Mouse (Mus musculus): ENCODE measurements around the gene Coq4. TPM values are rescaled to one million over a fixed set of nuclear protein-coding genes. Genes with fewer than 3 reads are reported as not detected.

Coq4 gene
- polyA plus RNA-seq, 1 experiment, result 7.7 TPM

DNA sequence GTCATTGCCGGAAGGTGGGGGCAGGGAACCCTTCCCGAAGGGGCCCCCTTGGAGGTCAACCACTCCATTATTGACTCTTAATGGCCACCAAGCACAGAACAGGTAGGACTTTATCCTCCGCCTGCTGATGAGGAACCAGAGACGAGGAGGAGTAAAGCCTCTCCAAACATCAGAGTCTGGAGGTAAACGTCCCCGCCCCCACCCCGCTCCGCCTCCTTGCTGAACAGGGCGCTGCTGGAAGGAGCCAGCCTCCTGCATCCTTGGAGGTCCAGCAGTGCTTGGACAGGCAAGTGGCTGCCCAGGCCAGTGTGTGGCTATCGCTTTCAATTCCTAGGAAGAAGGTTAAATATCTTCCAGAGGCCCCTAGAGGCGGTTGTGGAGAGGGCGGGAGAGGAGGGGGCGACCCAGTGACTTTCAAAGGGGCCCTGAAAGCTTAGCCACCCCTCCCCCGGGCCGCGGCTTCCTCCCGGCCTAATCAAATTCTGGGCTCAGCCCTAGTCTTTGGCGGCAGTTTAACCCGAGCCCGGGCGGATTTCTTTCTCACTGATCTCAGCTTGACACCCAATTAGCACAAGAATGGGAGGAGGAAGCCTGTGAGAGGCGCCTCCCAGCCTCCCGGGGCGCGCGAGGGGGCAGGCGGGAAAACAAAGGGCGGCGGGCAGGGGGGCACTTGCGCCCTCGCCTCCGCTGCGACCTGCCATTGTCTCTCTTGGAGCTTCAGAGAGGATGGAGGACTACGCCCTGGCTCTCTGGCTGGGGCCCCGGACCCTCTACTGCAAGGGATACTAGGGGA is 32.9 kb downstream of the Coq4 start, which contains the start of gene Urm1:
Urm1 (plus strand) TSS at position 51 of the 793 bp plus-strand sequence.
- TF ChIP-seq POLR2A (IDR thresholded peaks at IDR 0.05; ENCODE audit: borderline replicate concordance, low read depth, low read length), result no peak
- TF ChIP-seq CTCF (IDR thresholded peaks at IDR 0.05; ENCODE audit: low read depth, low read length), result no peak
- no peak within 1 kb of the TSS for H3K27ac ChIP-seq (ENCODE audit: insufficient read depth, low read depth, low read length)
- H3K4me3 ChIP-seq (ENCODE audit: insufficient read depth, low read length), result no peak within 1 kb of the TSS
- no peaks in the 10 kb centered on the region for H3K4me1 ChIP-seq (ENCODE audit: control insufficient read depth, insufficient read depth, low read length)

- Histone ChIP-seq H3K27ac (ENCODE audit: insufficient read depth, low read depth, low read length) (peak overlapping the region; percentile 78), H3K4me3 (ENCODE audit: insufficient read depth, low read length) (peak overlapping the region; percentile 69), H3K4me1 (ENCODE audit: control insufficient read depth, insufficient read depth, low read length) (peaks cover 12% of the 10 kb centered on the region)
- TF ChIP-seq POLR2A (IDR thresholded peaks at IDR 0.05; ENCODE audit: borderline replicate concordance, low read depth, low read length) (no peak), CTCF (IDR thresholded peaks at IDR 0.05; ENCODE audit: low read depth, low read length) (no peak)
Observed at GRCm38 (mm10) chr2:29826318-29826925, 39.1 kb downstream of the Coq4 start.

DNA sequence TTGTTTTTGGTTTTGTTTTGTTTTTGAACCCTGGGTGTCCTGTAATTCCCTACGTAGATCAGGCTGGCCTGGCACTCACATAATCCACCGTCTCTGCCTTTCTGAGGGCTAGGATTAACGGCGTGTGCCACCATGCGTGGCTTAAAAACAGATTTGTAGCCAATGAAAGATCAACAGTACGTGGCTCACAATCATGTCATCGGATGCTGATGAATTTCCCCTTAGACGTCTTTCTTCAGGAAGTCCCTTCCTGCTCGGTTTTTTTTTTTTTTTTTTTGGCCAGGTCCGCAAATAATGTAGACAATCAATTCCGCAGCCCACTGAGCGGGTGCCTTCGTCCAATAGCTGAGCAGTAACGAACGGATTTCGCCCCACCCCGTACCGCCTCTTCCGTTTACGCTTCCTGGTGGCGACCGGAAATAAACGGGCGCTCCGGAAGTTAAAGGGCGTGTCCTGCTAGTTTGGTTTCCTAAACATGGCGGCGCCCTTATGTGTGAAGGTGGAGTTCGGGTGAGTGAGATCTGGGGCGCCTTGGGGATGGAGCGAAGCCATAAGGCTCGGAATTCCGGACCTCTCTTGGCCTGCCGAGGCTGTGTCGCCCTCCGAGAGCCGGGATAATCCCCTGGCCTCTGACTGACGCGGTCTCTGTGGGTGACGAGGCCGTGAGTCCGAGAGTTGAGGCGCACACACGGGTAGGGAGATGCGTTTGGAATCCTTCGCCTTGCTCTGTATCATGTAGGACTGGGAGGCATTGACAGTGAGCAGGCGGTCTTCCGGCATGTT is 39.8 kb downstream of the Coq4 start:
- Histone ChIP-seq H3K27ac (ENCODE audit: insufficient read depth, low read depth, low read length) (peak overlapping the region; percentile 78), H3K4me3 (ENCODE audit: insufficient read depth, low read length) (peak overlapping the region; percentile 83), H3K4me1 (ENCODE audit: control insufficient read depth, insufficient read depth, low read length) (peaks cover 12% of the 10 kb centered on the region)
- TF ChIP-seq CTCF (IDR thresholded peaks at IDR 0.05; ENCODE audit: low read depth, low read length) (no peak), POLR2A (IDR thresholded peaks at IDR 0.05; ENCODE audit: borderline replicate concordance, low read depth, low read length) (no peak)

- H3K4me1 ChIP-seq (ENCODE audit: control insufficient read depth, insufficient read depth, low read length), result peaks cover 12% of the 10 kb centered on the region
- TF ChIP-seq POLR2A (IDR thresholded peaks at IDR 0.05; ENCODE audit: borderline replicate concordance, low read depth, low read length) (no peak), CTCF (IDR thresholded peaks at IDR 0.05; ENCODE audit: low read depth, low read length) (no peak)
- H3K27ac ChIP-seq (ENCODE audit: insufficient read depth, low read depth, low read length), result peak overlapping the region; percentile 64
- peak overlapping the region; percentile 83 for H3K4me3 ChIP-seq (ENCODE audit: insufficient read depth, low read length)
Observed at GRCm38 (mm10) chr2:29827709-29828024, 40.4 kb downstream of the Coq4 start.

GRCm38 (mm10) chr2:29831106-29831505 is 43.8 kb downstream of the Coq4 start:
- no peak overlapping the region for H3K4me3 ChIP-seq (ENCODE audit: insufficient read depth, low read length)
- TF ChIP-seq CTCF (IDR thresholded peaks at IDR 0.05; ENCODE audit: low read depth, low read length) (no peak), POLR2A (IDR thresholded peaks at IDR 0.05; ENCODE audit: borderline replicate concordance, low read depth, low read length) (no peak)
- no peak overlapping the region for H3K27ac ChIP-seq (ENCODE audit: insufficient read depth, low read depth, low read length)
- H3K4me1 ChIP-seq (ENCODE audit: control insufficient read depth, insufficient read depth, low read length), result peaks cover 10% of the 10 kb centered on the region

- peaks cover 2% of the 10 kb centered on the region for H3K4me1 ChIP-seq (ENCODE audit: control insufficient read depth, insufficient read depth, low read length)
- TF ChIP-seq POLR2A (IDR thresholded peaks at IDR 0.05; ENCODE audit: borderline replicate concordance, low read depth, low read length) (no peak), CTCF (IDR thresholded peaks at IDR 0.05; ENCODE audit: low read depth, low read length) (no peak)
- H3K27ac ChIP-seq (ENCODE audit: insufficient read depth, low read depth, low read length), result no peak overlapping the region
- H3K4me3 ChIP-seq (ENCODE audit: insufficient read depth, low read length), result no peak overlapping the region
Observed at GRCm38 (mm10) chr2:29833796-29834195, 46.5 kb downstream of the Coq4 start.

- TF ChIP-seq CTCF (IDR thresholded peaks at IDR 0.05; ENCODE audit: low read depth, low read length) (no peak), POLR2A (IDR thresholded peaks at IDR 0.05; ENCODE audit: borderline replicate concordance, low read depth, low read length) (no peak)
- no peak overlapping the region for H3K4me3 ChIP-seq (ENCODE audit: insufficient read depth, low read length)
- no peaks in the 10 kb centered on the region for H3K4me1 ChIP-seq (ENCODE audit: control insufficient read depth, insufficient read depth, low read length)
- no peak overlapping the region for H3K27ac ChIP-seq (ENCODE audit: insufficient read depth, low read depth, low read length)
Observed at GRCm38 (mm10) chr2:29835391-29835899, 48.2 kb downstream of the Coq4 start.

DNA sequence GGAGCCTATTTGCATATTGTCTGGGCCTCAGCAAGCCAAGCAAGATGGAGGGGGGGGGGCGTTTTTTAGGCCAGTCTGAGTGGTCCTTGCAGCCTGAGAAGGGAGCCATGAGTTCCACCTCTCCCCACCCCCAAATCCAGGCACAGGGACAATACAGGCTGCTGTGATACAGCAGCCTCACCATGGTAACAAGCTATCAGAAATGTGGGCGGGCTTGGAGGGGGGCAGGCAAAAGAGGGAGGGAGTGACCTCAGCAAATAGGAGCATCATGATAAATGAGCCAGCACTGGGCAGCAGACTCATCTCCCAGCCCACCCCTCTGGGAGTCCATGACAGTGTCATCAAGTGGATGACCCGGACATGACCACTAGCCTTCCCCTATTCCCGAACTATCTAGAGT is 52.2 kb downstream of the Coq4 start:
- TF ChIP-seq CTCF (IDR thresholded peaks at IDR 0.05; ENCODE audit: low read depth, low read length) (no peak), POLR2A (IDR thresholded peaks at IDR 0.05; ENCODE audit: borderline replicate concordance, low read depth, low read length) (no peak)
- H3K4me3 ChIP-seq (ENCODE audit: insufficient read depth, low read length), result no peak overlapping the region
- H3K27ac ChIP-seq (ENCODE audit: insufficient read depth, low read depth, low read length), result no peak overlapping the region
- H3K4me1 ChIP-seq (ENCODE audit: control insufficient read depth, insufficient read depth, low read length), result no peaks in the 10 kb centered on the region

- Histone ChIP-seq H3K4me3 (ENCODE audit: insufficient read depth, low read length) (no peak overlapping the region), H3K27ac (ENCODE audit: insufficient read depth, low read depth, low read length) (no peak overlapping the region), H3K4me1 (ENCODE audit: control insufficient read depth, insufficient read depth, low read length) (no peaks in the 10 kb centered on the region)
- TF ChIP-seq CTCF (IDR thresholded peaks at IDR 0.05; ENCODE audit: low read depth, low read length) (no peak), POLR2A (IDR thresholded peaks at IDR 0.05; ENCODE audit: borderline replicate concordance, low read depth, low read length) (no peak)
Observed at GRCm38 (mm10) chr2:29843231-29844105, 56.2 kb downstream of the Coq4 start.
